Mouse (Mus musculus) liver, embryonic 18 days (tissue): ENCODE results near the gene Mcm5. TPM values are rescaled to one million over a fixed set of nuclear protein-coding genes. Genes with fewer than 3 reads are reported as not detected.

Experiments used
- polyA plus RNA-seq: library from polyadenylated mRNA; depleted of rRNA; stranded (reverse); fragments of >200 nt; gene quantifications from 2 replicates; pipeline ENCODE4 v1.2.3, GENCODE M21; 2012; rRNA removed

Mcm5 gene
- polyA plus RNA-seq: 56.6 and 62.3 TPM in 2 replicates

GRCm38 (mm10) chr8:75109236-75109967 is at the start of gene Mcm5:
Mcm5 (plus strand) TSS chr8:75109569.

GRCm38 (mm10) chr8:75093399-75094156 is 15.8 kb upstream of the Mcm5 start, which contains the start of gene Hmox1:
Hmox1 (plus strand) TSS chr8:75093621.

Other genes starting within 250 kb of the Mcm5 start
- 0.07 TPM in 1 of 2 replicates, not detected in the other for gene Isx, start 236.4 kb upstream of the Mcm5 start, polyA plus RNA-seq
- gene Hmgxb4, start 116.2 kb upstream of the Mcm5 start, polyA plus RNA-seq: 10.0 and 10.3 TPM in 2 replicates
- gene Tom1, start 75.9 kb upstream of the Mcm5 start, polyA plus RNA-seq: 12.5 and 14.0 TPM in 2 replicates
- 130 and 132 TPM in 2 replicates for gene Hmox1, start 15.9 kb upstream of the Mcm5 start, polyA plus RNA-seq
- gene Rasd2, start 104.4 kb downstream of the Mcm5 start, polyA plus RNA-seq: 0.11 and 0.19 TPM in 2 replicates